Mouse (Mus musculus) megakaryocyte, embryonic 14.5 days (primary cell): ENCODE measurements around the gene Atf7ip.

ENCODE experiments used
- FLI1 ChIP-seq: IDR thresholded peaks from 2 replicates; pipeline ENCODE4 v1.6.1; 2012; ENCODE audit warnings: low read length, inconsistent platforms, mixed read lengths
- GATA1 ChIP-seq: IDR thresholded peaks from 3 replicates; pipeline ENCODE4 v1.6.1; 2012; ENCODE audit warnings: mixed read lengths, low read length, inconsistent platforms, borderline replicate concordance

DNA sequence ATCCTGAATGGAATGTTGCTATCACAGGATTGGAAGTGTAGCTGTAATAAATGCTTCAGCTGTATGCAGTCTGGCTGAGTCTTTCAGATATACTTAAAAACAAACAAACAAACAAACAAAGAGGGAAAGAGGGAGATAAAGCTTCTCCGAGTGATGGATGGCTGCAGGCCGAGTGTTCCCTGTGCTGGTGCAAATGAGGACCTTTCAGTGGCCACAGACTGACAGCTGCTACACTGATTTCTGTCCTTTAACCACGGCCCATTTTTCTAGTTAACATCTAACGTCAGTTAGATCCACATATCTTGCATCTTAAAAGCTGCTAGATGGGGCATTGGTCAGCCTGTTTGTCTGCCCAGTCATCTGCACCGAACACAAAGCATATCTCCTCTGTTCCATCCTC lies 30.2 kb downstream of the Atf7ip start:
- TF ChIP-seq GATA1 (no peak), FLI1 (no peak)
